Mouse (Mus musculus): Measurements from ENCODE around the gene Plcd1. TPM values are rescaled to one million over a fixed set of nuclear protein-coding genes. Genes with fewer than 3 reads are reported as not detected.

The Plcd1 gene
- total and polyA plus RNA-seq, 2 experiments from 2014 or later, result 14.2 to 17.0 TPM

GRCm38 (mm10) chr9:119025832-119026331 lies 67.4 kb downstream of the Plcd1 start:
- H3K9me3 ChIP-seq (ENCODE audit: low read length), result no peaks in the 10 kb centered on the region
- no peak overlapping the region for H3K9ac ChIP-seq (replicated peaks; ENCODE audit: low read length)
- no peak overlapping the region for H3K27ac ChIP-seq
- DNase-seq (ENCODE audit: low spot score) (no peak), ATAC-seq (no peak)
- WGBS, result 86% methylated on average over 7 of the region's 7 CpGs
- H3K27me3 ChIP-seq (ENCODE audit: insufficient read depth, low read length), result no peaks in the 10 kb centered on the region
- TF ChIP-seq CTCF (IDR thresholded peaks at IDR 0.05; ENCODE audit: low read depth), result no peak
- H3K4me3 ChIP-seq (ENCODE audit: low read length), result no peak overlapping the region
- H3K4me2 ChIP-seq (ENCODE audit: low read depth, low read length), result no peak overlapping the region
- no peaks in the 10 kb centered on the region for H3K4me1 ChIP-seq (ENCODE audit: insufficient read depth, low read length)
- no peaks in the 10 kb centered on the region for H3K36me3 ChIP-seq (ENCODE audit: insufficient read depth, low read length)

- DNase-seq (ENCODE audit: low spot score), result no peak
- Histone ChIP-seq H3K4me3 (ENCODE audit: low read length) (no peak overlapping the region), H3K4me2 (ENCODE audit: low read depth, low read length) (no peak overlapping the region), H3K4me1 (ENCODE audit: insufficient read depth, low read length) (no peaks in the 10 kb centered on the region), H3K27ac (no peak overlapping the region), H3K9ac (replicated peaks; ENCODE audit: low read length) (no peak overlapping the region), H3K9me3 (ENCODE audit: low read length) (no peaks in the 10 kb centered on the region), H3K36me3 (ENCODE audit: insufficient read depth, low read length) (no peaks in the 10 kb centered on the region), H3K27me3 (ENCODE audit: insufficient read depth, low read length) (no peaks in the 10 kb centered on the region)
- 84% methylated on average over 6 of the region's 6 CpGs for WGBS
- no peak for ATAC-seq
- TF ChIP-seq CTCF (IDR thresholded peaks at IDR 0.05; ENCODE audit: low read depth), result no peak
These were observed 68.0 kb downstream of the Plcd1 start for GRCm38 (mm10) chr9:119025263-119025662.

- no peaks in the 10 kb centered on the region for H3K27me3 ChIP-seq (ENCODE audit: insufficient read depth, low read length)
- H3K9me3 ChIP-seq (ENCODE audit: low read length), result no peaks in the 10 kb centered on the region
- no peak overlapping the region for H3K4me2 ChIP-seq (ENCODE audit: low read depth, low read length)
- no peaks in the 10 kb centered on the region for H3K4me1 ChIP-seq (ENCODE audit: insufficient read depth, low read length)
- H3K4me3 ChIP-seq (ENCODE audit: low read length), result no peak overlapping the region
- TF ChIP-seq CTCF (IDR thresholded peaks at IDR 0.05; ENCODE audit: low read depth), result no peak
- DNase-seq (ENCODE audit: low spot score) (no peak), ATAC-seq (no peak)
- peaks cover 11% of the 10 kb centered on the region; the same call in 1 of the 2 replicates for H3K36me3 ChIP-seq (ENCODE audit: insufficient read depth, low read length)
- H3K27ac ChIP-seq, result no peak overlapping the region
- H3K9ac ChIP-seq (replicated peaks; ENCODE audit: low read length), result no peak overlapping the region
- 78% methylated on average over 7 of the region's 7 CpGs for WGBS
These were observed 71.6 kb downstream of the Plcd1 start for GRCm38 (mm10) chr9:119021731-119022130.

Small RNAs within 50 kb of the gene (microRNA-seq; reads per million reads assigned to microRNA genes)
- gene Mir26a-1, result 11.5 to 13.2 reads per million in 2 experiments

Other genes starting within 250 kb of the Plcd1 start
- 7.6 and 8.4 TPM in 2 replicates for gene Ctdspl, start 167.0 kb downstream of the Plcd1 start, total RNA-seq (2014; rRNA removed)
- gene Ctdspl, start 167.0 kb downstream of the Plcd1 start, polyA plus RNA-seq (2015; fragmentation: Nextera tagmentation; extraction: Ambion mirVana), result 5.5 and 7.0 TPM in 2 replicates
- 4.5 and 5.9 TPM in 2 replicates for gene Vill, start 40.7 kb downstream of the Plcd1 start, total RNA-seq (2014; rRNA removed)
- gene Vill, start 40.7 kb downstream of the Plcd1 start, polyA plus RNA-seq (2015; fragmentation: Nextera tagmentation; extraction: Ambion mirVana), result 3.3 TPM in 2 replicates
- 0.93 and 1.1 TPM in 2 replicates for gene Dlec1, start 9.0 kb upstream of the Plcd1 start, total RNA-seq (2014; rRNA removed)
- 0.95 and 1.4 TPM in 2 replicates for gene Dlec1, start 9.0 kb upstream of the Plcd1 start, polyA plus RNA-seq (2015; fragmentation: Nextera tagmentation; extraction: Ambion mirVana)
- gene Acaa1b, start 63.6 kb upstream of the Plcd1 start, total RNA-seq (2014; rRNA removed), result 3.8 and 4.0 TPM in 2 replicates
- 3.9 and 4.0 TPM in 2 replicates for gene Acaa1b, start 63.6 kb upstream of the Plcd1 start, polyA plus RNA-seq (2015; fragmentation: Nextera tagmentation; extraction: Ambion mirVana)
- gene Gm47289, start 65.7 kb upstream of the Plcd1 start, total RNA-seq (2014; rRNA removed), result not detected in 2 replicates
- gene Gm47289, start 65.7 kb upstream of the Plcd1 start, polyA plus RNA-seq (2015; fragmentation: Nextera tagmentation; extraction: Ambion mirVana), result not detected in 2 replicates
- not detected in 2 replicates for gene Slc22a13, start 115.6 kb upstream of the Plcd1 start, total RNA-seq (2014; rRNA removed)
- gene Slc22a13, start 115.6 kb upstream of the Plcd1 start, polyA plus RNA-seq (2015; fragmentation: Nextera tagmentation; extraction: Ambion mirVana), result not detected in 2 replicates
- 39.6 and 41.0 TPM in 2 replicates for gene Oxsr1, start 228.9 kb upstream of the Plcd1 start, total RNA-seq (2014; rRNA removed)
- gene Oxsr1, start 228.9 kb upstream of the Plcd1 start, polyA plus RNA-seq (2015; fragmentation: Nextera tagmentation; extraction: Ambion mirVana), result 9.6 and 10.9 TPM in 2 replicates
- 158 and 180 TPM in 2 replicates for gene Acaa1a, start 246.2 kb upstream of the Plcd1 start, total RNA-seq (2014; rRNA removed)
- gene Acaa1a, start 246.2 kb upstream of the Plcd1 start, polyA plus RNA-seq (2015; fragmentation: Nextera tagmentation; extraction: Ambion mirVana), result 91.1 and 91.5 TPM in 2 replicates
- gene Myd88, start 247.9 kb upstream of the Plcd1 start, total RNA-seq (2014; rRNA removed), result 3.8 and 3.9 TPM in 2 replicates
- 5.2 and 6.1 TPM in 2 replicates for gene Myd88, start 247.9 kb upstream of the Plcd1 start, polyA plus RNA-seq (2015; fragmentation: Nextera tagmentation; extraction: Ambion mirVana)

Data from hindbrain, postnatal 0 days (tissue).